Mouse (Mus musculus): ENCODE results near the gene Acot7. TPM values are rescaled to one million over a fixed set of nuclear protein-coding genes. Genes with fewer than 3 reads are reported as not detected.
"Not testable (repeated sequence)": the region's sequence is repeated elsewhere in the genome, so short reads cannot be mapped to it uniquely, and the experiment has no call there.

Gene Acot7
- polyA plus RNA-seq, 3 experiments from 2014 or later: 124 to 249 (median 126) TPM

GRCm38 (mm10) chr4:152212531-152212930 is 34.6 kb downstream of the Acot7 start:
- ATAC-seq: peak; percentile 68

GRCm38 (mm10) chr4:152212974-152213373 is 35.0 kb downstream of the Acot7 start:
- ATAC-seq: no peak

GRCm38 (mm10) chr4:152213760-152214480 is 36.0 kb downstream of the Acot7 start:
- ATAC-seq: peak; percentile 95

GRCm38 (mm10) chr4:152214871-152215415 is 37.0 kb downstream of the Acot7 start:
- ATAC-seq: no peak

- no peak for ATAC-seq
Observed at GRCm38 (mm10) chr4:152219591-152219990, 41.7 kb downstream of the Acot7 start.

GRCm38 (mm10) chr4:152220771-152221410 is 43.0 kb downstream of the Acot7 start:
- no peak for ATAC-seq

GRCm38 (mm10) chr4:152221411-152221887 is 43.5 kb downstream of the Acot7 start:
- no peak for ATAC-seq

GRCm38 (mm10) chr4:152222111-152222510 is 44.2 kb downstream of the Acot7 start:
- no peak for ATAC-seq

GRCm38 (mm10) chr4:152222513-152222912 is 44.6 kb downstream of the Acot7 start:
- ATAC-seq: no peak

GRCm38 (mm10) chr4:152224156-152224555 is 46.2 kb downstream of the Acot7 start:
- no peak for ATAC-seq

GRCm38 (mm10) chr4:152226901-152227486 is 49.1 kb downstream of the Acot7 start:
- ATAC-seq: no peak

- no peak for ATAC-seq
Observed at GRCm38 (mm10) chr4:152227749-152228527, 50.0 kb downstream of the Acot7 start.

GRCm38 (mm10) chr4:152230331-152230730 is 52.4 kb downstream of the Acot7 start:
- not testable (repeated sequence) for ATAC-seq

- no peak for ATAC-seq
Observed at GRCm38 (mm10) chr4:152231326-152231725, 53.4 kb downstream of the Acot7 start.

GRCm38 (mm10) chr4:152232411-152232903 is 54.5 kb downstream of the Acot7 start:
- no peak for ATAC-seq

GRCm38 (mm10) chr4:152239974-152240373 is 62.0 kb downstream of the Acot7 start:
- no peak for ATAC-seq

GRCm38 (mm10) chr4:152243241-152243891 is 65.4 kb downstream of the Acot7 start:
- ATAC-seq: no peak

- ATAC-seq: no peak
Observed at GRCm38 (mm10) chr4:152243969-152244368, 66.0 kb downstream of the Acot7 start.

- no peak for ATAC-seq
Observed at GRCm38 (mm10) chr4:152244545-152245522, 66.9 kb downstream of the Acot7 start.

GRCm38 (mm10) chr4:152246011-152246410 is 68.1 kb downstream of the Acot7 start:
- no peak for ATAC-seq

GRCm38 (mm10) chr4:152247195-152247594 is 69.3 kb downstream of the Acot7 start:
- ATAC-seq: no peak
